Mouse (Mus musculus): ENCODE results near the gene Olfr668.
"Not testable (repeated sequence)": the region's sequence is repeated elsewhere in the genome, so short reads cannot be mapped to it uniquely, and the experiment has no call there.

Gene Olfr668

DNA sequence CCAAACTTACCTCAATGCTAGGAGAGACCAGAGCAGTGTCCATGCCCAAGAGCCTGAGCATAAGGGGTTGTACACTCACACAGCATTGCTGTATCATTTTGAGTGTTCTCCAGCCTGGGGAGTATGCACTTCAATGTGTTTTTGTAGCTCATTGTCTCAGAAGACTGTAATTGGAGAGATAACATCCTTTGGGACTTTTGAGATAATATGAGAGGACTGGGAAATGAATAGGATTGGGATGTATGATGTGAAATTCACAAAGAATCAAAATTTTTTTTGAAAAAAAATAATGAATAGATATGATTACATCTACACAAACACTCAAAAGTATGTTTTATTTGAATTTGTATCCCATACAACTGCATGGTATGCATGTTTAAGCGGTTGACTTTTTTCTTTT is at the start of gene Olfr668:
Gene Olfr668 (minus strand): TSS at position 101 of the 400 bp plus-strand sequence.
- no peak for DNase-seq

DNA sequence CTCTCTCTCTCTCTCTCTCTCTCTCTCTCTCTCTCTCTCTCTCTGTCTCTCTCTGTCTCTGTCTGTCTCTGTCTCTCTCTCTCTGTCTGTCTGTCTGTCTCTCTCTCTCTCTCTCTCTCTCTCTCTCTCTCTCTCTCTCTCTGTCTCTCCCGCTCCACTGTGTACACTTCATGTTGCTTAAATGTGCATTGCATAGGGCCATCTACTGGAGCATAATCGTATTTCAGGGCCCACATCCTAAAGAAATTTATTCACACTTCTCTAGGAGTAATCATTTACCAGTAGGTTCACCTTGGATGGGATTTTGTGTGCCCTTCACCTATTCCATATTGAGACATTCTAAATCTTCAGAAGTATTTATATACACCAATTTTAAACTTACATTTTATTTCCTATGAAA is 44.6 kb upstream of the Olfr668 start:
- DNase-seq: not testable (repeated sequence)

DNA sequence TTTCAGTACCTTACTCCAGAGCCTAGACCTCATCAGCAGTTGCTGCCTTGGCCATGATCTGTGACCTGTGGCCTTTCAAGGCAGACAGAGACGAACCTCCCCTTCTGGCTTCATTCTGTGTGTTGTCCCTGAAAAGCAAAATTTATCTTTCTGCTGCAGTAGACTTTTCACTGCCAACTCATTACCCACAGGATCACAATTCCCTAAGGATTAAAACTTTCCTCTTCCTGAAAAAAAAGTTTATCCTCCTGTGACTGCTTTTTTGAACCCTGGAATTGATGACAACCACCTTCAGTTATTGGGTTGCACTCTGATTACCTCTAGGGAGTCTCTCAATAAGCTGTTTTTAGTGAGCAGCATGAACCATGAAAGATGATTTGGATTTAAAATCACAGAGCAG is 34.7 kb upstream of the Olfr668 start, which contains the start of gene Olfr670:
Gene Olfr670 (minus strand): TSS at position 101 of the 400 bp plus-strand sequence.
- no peak for DNase-seq

DNA sequence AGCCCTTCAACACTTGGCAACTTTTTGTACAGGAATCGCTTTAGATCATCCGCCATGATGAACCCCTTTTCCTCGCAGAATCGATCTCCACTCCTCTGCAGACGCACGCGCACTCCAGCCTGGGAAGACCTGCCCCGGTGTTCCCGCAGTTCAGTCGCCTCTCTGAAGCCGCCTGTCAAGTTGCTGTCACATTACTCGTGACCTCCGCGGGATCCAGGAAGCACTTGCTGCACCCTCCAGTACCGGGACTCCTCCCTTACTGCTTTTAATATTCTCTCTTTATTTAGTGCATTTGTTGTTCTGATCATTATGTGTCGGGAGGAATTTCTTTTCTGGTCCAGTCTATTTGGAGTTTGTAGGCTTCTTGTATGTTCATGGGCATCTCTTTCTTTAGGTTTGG is 22.4 kb upstream of the Olfr668 start:
- DNase-seq: not testable (repeated sequence)

DNA sequence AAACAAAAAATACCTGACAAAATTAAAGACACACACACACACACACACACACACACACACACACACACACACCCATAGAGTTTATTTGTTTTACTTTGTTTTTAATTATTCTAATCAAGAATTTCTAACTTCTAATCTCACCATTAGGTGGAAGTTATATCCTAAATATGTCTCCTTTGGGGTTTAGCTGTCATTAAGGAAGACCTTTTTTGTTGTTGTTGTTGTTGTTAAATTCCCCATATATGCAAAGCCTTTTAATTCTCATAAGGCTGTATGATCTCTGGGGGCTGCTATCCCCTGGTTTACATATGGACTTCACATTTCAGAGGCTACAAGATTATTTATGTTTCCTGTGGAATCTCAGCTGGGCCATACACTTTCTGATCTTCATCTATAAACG is 6.1 kb upstream of the Olfr668 start, which contains the start of gene Olfr669:
Gene Olfr669 (plus strand): TSS at position 301 of the 400 bp plus-strand sequence.
- DNase-seq: no peak

DNA sequence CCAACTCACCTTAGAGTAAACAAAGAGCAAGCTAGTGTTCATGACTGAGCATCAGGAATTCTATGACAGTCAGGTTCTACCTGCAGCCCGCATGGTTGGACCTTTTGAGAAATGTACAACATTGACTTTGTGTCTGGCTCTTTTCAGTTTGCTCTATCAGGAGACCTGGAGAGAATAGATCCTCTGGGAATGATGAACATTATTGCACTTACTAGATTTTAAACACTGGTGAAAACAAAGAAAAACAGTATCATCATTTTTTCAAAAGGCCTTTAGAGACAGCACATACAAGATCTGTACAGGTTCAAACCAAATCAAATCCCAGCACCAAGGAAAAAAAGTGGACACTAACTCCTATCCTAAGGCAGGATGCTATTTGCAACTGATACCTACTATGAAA is 6.5 kb downstream of the Olfr668 start, which contains the start of gene Olfr667:
Gene Olfr667 (minus strand): TSS at position 101 of the 400 bp plus-strand sequence.
- no peak for DNase-seq

DNA sequence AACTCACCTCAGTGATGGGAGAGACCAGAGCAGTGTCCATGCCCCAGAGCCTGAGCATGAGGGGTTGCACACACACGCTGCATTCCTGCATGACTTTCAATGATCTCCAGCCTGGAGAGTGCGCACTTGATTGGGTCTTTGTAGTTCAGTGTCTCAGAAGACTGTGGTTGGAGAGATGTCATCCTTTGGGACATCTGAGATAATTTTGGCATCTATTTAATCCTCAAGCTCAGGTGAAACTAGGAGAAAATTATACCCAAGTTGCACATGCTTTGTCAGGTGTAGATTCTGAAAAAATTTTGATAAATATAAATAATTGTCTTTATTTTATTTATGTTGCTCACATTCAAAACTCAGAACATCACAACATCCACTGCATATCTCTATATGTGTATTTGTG is 32.0 kb downstream of the Olfr668 start, which contains the start of gene Olfr666:
Gene Olfr666 (minus strand): TSS at position 101 of the 400 bp plus-strand sequence.
- DNase-seq: no peak

DNA sequence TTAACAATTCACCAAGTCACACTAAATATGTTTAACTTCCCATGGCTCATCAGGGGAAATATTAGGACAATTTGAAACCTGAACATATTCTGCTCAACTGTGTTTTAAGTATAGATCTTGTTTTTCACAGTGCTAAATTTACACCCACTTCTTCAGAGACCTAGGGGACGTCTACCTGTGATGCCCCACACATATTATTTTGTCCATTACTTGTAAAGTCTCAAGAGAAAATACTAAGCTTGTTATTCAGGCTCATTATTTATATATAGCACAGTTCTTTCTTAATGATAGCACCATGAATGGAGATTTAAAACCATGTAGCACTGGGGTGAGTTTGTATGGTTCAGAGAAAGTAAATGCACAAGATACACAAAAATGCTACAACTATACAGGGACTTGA is 50.1 kb downstream of the Olfr668 start, which contains the start of gene Olfr665:
Gene Olfr665 (plus strand): TSS at position 301 of the 400 bp plus-strand sequence.
- DNase-seq: no peak

Measured in cerebellum, adult 11-12 months (tissue).